In the genomic region with DNA sequence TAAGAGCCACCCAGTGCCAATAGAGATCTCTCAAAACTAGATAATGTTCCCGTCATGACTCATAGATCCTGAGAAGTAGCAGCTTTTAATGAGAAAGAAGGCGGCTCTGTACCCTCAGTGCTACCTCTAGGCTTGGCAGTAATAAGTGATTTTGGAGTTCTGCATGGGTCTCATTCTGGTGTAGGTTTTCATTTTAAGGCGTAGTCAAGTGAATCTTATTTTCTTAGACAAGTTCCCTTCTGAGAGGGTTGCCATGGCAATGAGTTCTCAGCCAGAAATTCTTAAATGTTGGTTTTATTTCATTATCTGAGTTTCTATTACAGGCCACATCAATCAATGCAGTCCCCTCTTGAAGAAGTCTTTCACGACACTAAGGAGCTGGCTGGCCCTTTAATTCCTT, we compare ENCODE assay signal across 17 mouse cellular contexts.
DNase-seq lines count a peak whose midpoint lies in the region; ATAC-seq lines count a peak whose summit lies in the region.
"Had no signal": no experiment of that assay in that cellular context is flagged by ENCODE, and none has a peak within 500 bp of the region (broad histone marks: within the 10 kb centered on the region; RNA-seq: fewer than 3 reads in every experiment).

No protein-coding gene starts in this region.

- H3K4me1 ChIP-seq in embryonic facial prominence, embryonic 14.5 days (ENCODE audit: control insufficient read depth, insufficient read depth, low read length) = no peaks in the 10 kb centered on the region
- no peaks in the 10 kb centered on the region for H3K4me1 ChIP-seq in embryonic facial prominence, embryonic 10.5 days
- H3K4me1 ChIP-seq: limb, embryonic 15.5 days; midbrain, embryonic 12.5 days had no signal

- no peaks in the 10 kb centered on the region for H3K36me3 ChIP-seq in embryonic facial prominence, embryonic 14.5 days (ENCODE audit: control insufficient read depth, insufficient read depth, low read length)
- no peaks in the 10 kb centered on the region for H3K36me3 ChIP-seq in embryonic facial prominence, embryonic 10.5 days (replicated peaks)
- H3K36me3 ChIP-seq: limb, embryonic 15.5 days; midbrain, embryonic 12.5 days had no signal

- no peak overlapping the region for H3K4me3 ChIP-seq in embryonic facial prominence, embryonic 14.5 days (ENCODE audit: low read depth, low read length)
- no peak overlapping the region for H3K4me3 ChIP-seq in embryonic facial prominence, embryonic 10.5 days
- H3K4me3 ChIP-seq: gastrocnemius, adult 2 months; limb, embryonic 15.5 days; midbrain, embryonic 12.5 days had no signal

- H3K9me3 ChIP-seq in embryonic facial prominence, embryonic 14.5 days (ENCODE audit: control insufficient read depth, low read length) = no peaks in the 10 kb centered on the region
- no peaks in the 10 kb centered on the region for H3K9me3 ChIP-seq in embryonic facial prominence, embryonic 10.5 days
- H3K9me3 ChIP-seq: limb, embryonic 15.5 days; midbrain, embryonic 12.5 days had no signal

- peak; percentile 31 for DNase-seq in embryonic facial prominence, embryonic 14.5 days (ENCODE audit: low spot score)
- DNase-seq in embryonic facial prominence, embryonic 10.5 days (ENCODE audit: low spot score) = no peak
- DNase-seq in layer of hippocampus, adult 11-12 months (ENCODE audit: low spot score) = peak; percentile 5
- no peak for DNase-seq in layer of hippocampus, postnatal 36 days
- peak; percentile 20 to 37 for DNase-seq in right cerebral cortex, postnatal 10 days (ENCODE audit: low spot score in 2 of 2)
- DNase-seq in right cerebral cortex, postnatal 14 days = no peak
- DNase-seq in embryo, embryonic 9.5 days (ENCODE audit: extremely low spot score) = no peak
- DNase-seq in cerebellum, adult 9-11 months = no peak
- DNase-seq: adrenal gland, postnatal 14 days; cerebellum, postnatal 14 days; gastrocnemius, adult 2 months; heart, postnatal 10 days; kidney, adult 2 months; liver, postnatal 0 days had no signal

- no peak overlapping the region for H3K4me2 ChIP-seq in embryonic facial prominence, embryonic 14.5 days (ENCODE audit: low read depth, low read length)
- H3K4me2 ChIP-seq: limb, embryonic 15.5 days; midbrain, embryonic 12.5 days had no signal

- no peaks in the 10 kb centered on the region for H3K27me3 ChIP-seq in embryonic facial prominence, embryonic 14.5 days (replicated peaks; ENCODE audit: control insufficient read depth, insufficient read depth, low read length)
- H3K27me3 ChIP-seq in embryonic facial prominence, embryonic 10.5 days (replicated peaks; ENCODE audit: low read depth, poor library complexity, severe bottlenecking) = no peaks in the 10 kb centered on the region
- H3K27me3 ChIP-seq: CH12.LX; limb, embryonic 15.5 days; midbrain, embryonic 12.5 days had no signal

- ATAC-seq in embryonic facial prominence, embryonic 14.5 days (ENCODE audit: low read depth) = no peak
- ATAC-seq: liver, postnatal 0 days had no signal

- H3K27ac ChIP-seq in embryonic facial prominence, embryonic 14.5 days (replicated peaks; ENCODE audit: low read depth, low read length) = no peak overlapping the region
- no peak overlapping the region for H3K27ac ChIP-seq in embryonic facial prominence, embryonic 10.5 days (replicated peaks)
- H3K27ac ChIP-seq: gastrocnemius, adult 2 months; limb, embryonic 15.5 days; midbrain, embryonic 12.5 days had no signal

- 59% methylated on average over 4 of the region's 4 CpGs for WGBS in embryonic facial prominence, embryonic 14.5 days
- WGBS in embryonic facial prominence, embryonic 10.5 days = 82% methylated on average over 4 of the region's 4 CpGs

- no peak overlapping the region for H3K9ac ChIP-seq in embryonic facial prominence, embryonic 14.5 days (ENCODE audit: low read depth, low read length)
- H3K9ac ChIP-seq: limb, embryonic 15.5 days; liver, postnatal 0 days; midbrain, embryonic 12.5 days had no signal

Comparison
In these comparisons a context has a peak if more than half of its experiments do, and no peak if none do; other contexts are left out.
1. DNase-seq: peak in embryonic facial prominence, embryonic 14.5 days (single experiment), layer of hippocampus, adult 11-12 months (single experiment) and right cerebral cortex, postnatal 10 days (2 of 2); none in embryonic facial prominence, embryonic 10.5 days (single experiment), layer of hippocampus, postnatal 36 days (0 of 2), right cerebral cortex, postnatal 14 days (single experiment), embryo, embryonic 9.5 days (single experiment) and cerebellum, adult 9-11 months (single experiment).